Mouse (Mus musculus): Measurements from ENCODE around the gene Wdr26.

Wdr26 gene

GRCm38 (mm10) chr1:181211403-181211919 is 340 bp downstream of the Wdr26 start:
- in situ Hi-C loops (cut with MboI; ENCODE audit: low pct_unique_long_range_greater_than_20kb in 1 of 2, low sequenced_read_pairs in 2 of 2, unreplicated experiment in 1 of 2), result no loop called here

DNA sequence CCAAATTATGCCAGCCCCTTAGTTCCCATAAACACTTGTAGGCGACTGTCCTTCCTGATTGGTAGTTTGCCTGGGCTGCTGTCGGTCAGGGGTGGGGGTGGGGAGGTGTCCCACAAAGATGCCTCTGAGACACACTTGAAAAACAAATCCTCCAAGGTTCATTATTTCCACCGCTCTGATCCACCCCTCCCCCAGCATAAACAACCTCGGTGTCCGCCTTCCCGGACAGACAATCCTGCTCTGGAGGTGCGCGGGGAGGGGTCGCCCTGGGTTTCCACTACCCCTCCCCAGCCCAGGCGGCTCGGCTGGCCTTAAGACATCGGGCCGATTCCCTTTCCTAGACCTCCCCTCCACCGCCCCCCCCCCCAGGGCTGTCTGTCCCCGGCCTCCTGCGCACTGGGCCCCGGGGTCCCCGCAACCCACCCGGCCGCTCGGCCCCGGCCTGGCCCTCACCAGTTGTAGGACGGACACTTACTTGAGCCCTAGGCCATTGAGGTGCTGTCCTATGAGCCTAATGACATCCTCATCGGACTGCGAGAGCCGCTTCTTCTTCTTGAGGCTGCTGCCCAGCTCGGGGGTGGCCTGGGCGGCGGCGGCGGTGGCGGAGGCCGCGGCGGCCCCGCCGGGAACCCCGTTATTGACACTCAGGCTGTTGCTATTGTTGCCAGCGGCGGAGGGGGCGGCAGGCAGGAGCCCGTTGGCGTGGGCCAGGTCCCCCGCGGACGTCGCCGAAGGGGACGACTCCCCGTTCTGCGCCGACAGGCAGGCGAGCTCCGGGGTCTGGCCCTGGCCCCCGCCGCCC is 999 bp downstream of the Wdr26 start:
- in situ Hi-C loops (cut with MboI; ENCODE audit: low pct_unique_long_range_greater_than_20kb in 1 of 2, low sequenced_read_pairs in 2 of 2, unreplicated experiment in 1 of 2), result no loop called here

- in situ Hi-C loops (cut with MboI; ENCODE audit: low pct_unique_long_range_greater_than_20kb in 1 of 2, low sequenced_read_pairs in 2 of 2, unreplicated experiment in 1 of 2), result no loop called here
These were observed 1.7 kb downstream of the Wdr26 start for GRCm38 (mm10) chr1:181210147-181210546.

- in situ Hi-C loops (cut with MboI; ENCODE audit: low pct_unique_long_range_greater_than_20kb in 1 of 2, low sequenced_read_pairs in 2 of 2, unreplicated experiment in 1 of 2), result no loop called here
These were observed 12.4 kb downstream of the Wdr26 start for GRCm38 (mm10) chr1:181199446-181199845.

DNA sequence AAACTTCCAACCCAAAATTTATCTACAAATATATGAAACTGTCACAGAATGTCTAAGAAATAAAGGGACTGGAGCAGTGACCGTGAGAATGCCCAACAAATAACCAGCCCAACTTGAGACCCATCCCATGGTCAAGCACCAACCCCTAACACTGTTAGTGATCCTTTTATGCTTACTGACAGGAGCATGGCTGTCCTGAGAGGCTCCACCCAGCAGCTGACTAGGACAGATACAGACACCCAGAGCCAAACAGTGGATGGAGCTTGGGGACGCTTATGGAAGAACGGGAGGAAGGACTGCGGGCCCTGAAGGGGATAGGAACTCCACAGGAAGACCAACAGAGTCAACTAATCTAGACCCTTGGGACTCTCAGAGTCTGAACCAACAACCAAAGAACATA is 22.9 kb downstream of the Wdr26 start:
- in situ Hi-C loops (cut with MboI; ENCODE audit: low pct_unique_long_range_greater_than_20kb in 1 of 2, low sequenced_read_pairs in 2 of 2, unreplicated experiment in 1 of 2), result no loop called here

DNA sequence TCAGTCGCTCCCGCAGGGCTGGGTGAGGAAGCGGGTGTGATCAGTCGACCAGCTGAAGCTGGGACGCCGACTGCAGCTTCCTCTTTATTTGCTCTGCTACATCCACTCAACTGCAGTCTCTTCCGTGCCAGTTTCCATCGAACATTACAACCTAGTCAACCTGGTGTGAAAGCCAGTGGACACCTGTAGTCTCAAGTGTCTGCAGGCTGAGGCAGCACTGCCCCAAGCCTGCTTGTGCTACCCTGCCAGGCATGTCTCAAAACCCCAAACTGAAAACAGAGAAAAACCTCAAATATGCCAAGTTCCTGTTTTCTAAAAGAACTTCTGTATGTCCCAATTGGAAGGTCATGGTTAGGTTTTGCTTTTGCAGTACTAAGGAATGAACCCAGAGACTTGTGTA is 41.6 kb downstream of the Wdr26 start:
- in situ Hi-C loops (cut with MboI; ENCODE audit: low pct_unique_long_range_greater_than_20kb in 1 of 2, low sequenced_read_pairs in 2 of 2, unreplicated experiment in 1 of 2), result no loop called here

- in situ Hi-C loops (cut with MboI; ENCODE audit: low pct_unique_long_range_greater_than_20kb in 1 of 2, low sequenced_read_pairs in 2 of 2, unreplicated experiment in 1 of 2), result no loop called here
These were observed 43.4 kb downstream of the Wdr26 start for GRCm38 (mm10) chr1:181168377-181168776.

DNA sequence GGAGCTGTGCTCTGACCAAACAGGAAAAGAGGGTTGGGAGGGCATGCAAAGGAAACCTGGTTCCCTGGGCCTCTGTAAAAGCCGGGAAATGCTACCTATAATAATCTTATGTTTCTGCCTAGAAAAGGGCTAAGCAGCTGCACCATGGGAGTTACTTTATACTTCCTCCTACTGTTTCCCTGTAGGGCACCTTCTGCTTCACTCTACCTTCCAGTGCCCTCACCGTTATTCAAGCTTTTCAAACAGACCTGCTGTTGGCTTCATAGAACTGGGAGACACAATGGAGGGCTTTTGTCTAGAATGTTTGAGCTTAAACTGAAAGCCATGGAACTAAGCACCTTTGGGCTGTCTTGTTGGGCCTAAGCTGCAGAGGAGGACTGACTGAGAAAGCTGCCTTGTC is 44.0 kb downstream of the Wdr26 start:
- in situ Hi-C loops (cut with MboI; ENCODE audit: low pct_unique_long_range_greater_than_20kb in 1 of 2, low sequenced_read_pairs in 2 of 2, unreplicated experiment in 1 of 2), result no loop called here

- in situ Hi-C loops (cut with MboI; ENCODE audit: low pct_unique_long_range_greater_than_20kb in 1 of 2, low sequenced_read_pairs in 2 of 2, unreplicated experiment in 1 of 2), result no loop called here
These were observed 60.3 kb downstream of the Wdr26 start for GRCm38 (mm10) chr1:181151541-181151940.

GRCm38 (mm10) chr1:181150827-181151534 is 60.8 kb downstream of the Wdr26 start:
- in situ Hi-C loops (cut with MboI; ENCODE audit: low pct_unique_long_range_greater_than_20kb in 1 of 2, low sequenced_read_pairs in 2 of 2, unreplicated experiment in 1 of 2), result no loop called here

DNA sequence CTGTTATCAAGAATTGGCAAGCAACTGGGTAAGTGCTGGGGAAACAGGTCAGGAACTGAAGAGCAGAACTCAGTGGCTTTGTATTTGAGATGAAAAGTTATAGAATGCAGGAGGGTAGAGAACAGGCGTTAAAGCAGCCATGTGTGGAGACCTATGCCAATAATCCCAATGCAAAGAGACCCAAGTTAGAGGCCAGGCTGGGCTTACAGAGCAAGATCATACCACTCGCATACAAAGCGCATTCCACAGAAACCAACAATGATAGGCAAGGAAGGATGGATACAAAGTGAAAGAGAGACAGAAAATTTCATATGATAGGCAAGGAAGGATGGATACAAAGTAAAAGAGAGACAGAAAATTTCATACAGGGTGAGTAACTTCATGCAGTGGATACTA is 61.4 kb downstream of the Wdr26 start:
- in situ Hi-C loops (cut with MboI; ENCODE audit: low pct_unique_long_range_greater_than_20kb in 1 of 2, low sequenced_read_pairs in 2 of 2, unreplicated experiment in 1 of 2), result no loop called here

GRCm38 (mm10) chr1:181149373-181150017 is 62.3 kb downstream of the Wdr26 start:
- in situ Hi-C loops (cut with MboI; ENCODE audit: low pct_unique_long_range_greater_than_20kb in 1 of 2, low sequenced_read_pairs in 2 of 2, unreplicated experiment in 1 of 2), result loop anchor here (25.0 kb wide), 3 partner anchors 287 to 1387 kb away; partner anchors contain the start of gene Sde2 (in 2 of the 2)

DNA sequence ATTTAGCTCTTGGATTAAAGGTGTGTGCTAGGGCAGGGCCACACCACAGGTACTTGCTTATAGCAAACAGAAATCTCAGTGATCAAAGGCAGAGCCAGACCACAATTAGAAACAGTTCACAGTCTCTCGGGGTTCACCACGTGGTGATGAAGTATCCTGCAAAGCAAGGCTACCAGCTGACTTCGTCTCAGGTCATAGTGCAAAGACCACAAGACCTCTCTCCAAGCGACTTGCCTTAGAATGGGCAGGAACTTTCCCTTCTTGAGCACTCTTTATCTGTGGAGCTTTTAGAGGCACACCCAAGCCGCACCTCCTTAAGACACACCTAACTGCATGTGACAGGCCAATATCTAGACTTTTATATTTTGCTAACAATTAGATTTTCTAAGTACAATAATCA is 63.3 kb downstream of the Wdr26 start:
- in situ Hi-C loops (cut with MboI; ENCODE audit: low pct_unique_long_range_greater_than_20kb in 1 of 2, low sequenced_read_pairs in 2 of 2, unreplicated experiment in 1 of 2), result loop anchor here (25.0 kb wide), 3 partner anchors 286 to 1386 kb away; partner anchors contain the start of gene Sde2 (in 2 of the 2)

DNA sequence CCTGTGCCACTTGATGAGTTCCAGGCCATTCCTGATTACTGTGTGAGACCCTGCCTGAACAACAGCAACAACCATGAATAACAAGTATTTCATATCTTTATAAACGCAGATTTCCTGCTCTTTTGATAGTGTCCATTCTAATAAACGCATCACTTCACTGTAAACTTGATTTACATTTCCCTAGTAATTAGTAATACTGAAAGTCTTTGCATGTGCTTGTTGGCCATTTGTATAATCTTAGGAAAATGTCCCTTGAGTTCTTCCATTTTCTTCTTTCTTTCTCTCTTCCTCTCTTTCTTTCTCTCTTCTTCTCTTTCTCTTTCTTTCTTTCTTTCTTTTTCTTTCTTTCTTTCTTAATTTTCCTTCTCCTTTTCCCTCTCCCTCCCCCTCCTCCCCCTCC is 65.6 kb downstream of the Wdr26 start:
- in situ Hi-C loops (cut with MboI; ENCODE audit: low pct_unique_long_range_greater_than_20kb in 1 of 2, low sequenced_read_pairs in 2 of 2, unreplicated experiment in 1 of 2), result loop anchor here (25.0 kb wide), 3 partner anchors 284 to 1384 kb away; partner anchors contain the start of gene Sde2 (in 2 of the 2)

DNA sequence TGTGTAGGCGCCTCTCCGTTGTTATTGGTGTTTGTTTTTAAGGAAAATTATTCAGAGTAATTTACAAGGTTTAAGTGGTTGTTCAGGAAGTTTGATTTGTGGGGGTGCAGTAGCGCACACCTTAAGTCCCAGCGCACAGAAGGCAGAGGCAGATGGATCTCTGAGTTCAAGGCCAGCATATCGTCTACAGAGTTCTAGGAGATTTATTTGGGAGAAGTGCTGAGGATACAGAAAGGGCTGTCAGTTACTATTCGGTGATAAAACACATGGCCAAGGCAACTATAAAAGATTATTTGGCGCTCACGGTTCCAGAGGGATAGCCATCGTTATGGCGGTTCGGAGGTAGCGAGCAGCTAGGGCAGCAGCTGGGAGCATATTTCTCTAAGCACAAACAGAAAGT is 66.8 kb downstream of the Wdr26 start:
- in situ Hi-C loops (cut with MboI; ENCODE audit: low pct_unique_long_range_greater_than_20kb in 1 of 2, low sequenced_read_pairs in 2 of 2, unreplicated experiment in 1 of 2), result loop anchor here (25.0 kb wide), 3 partner anchors 283 to 1383 kb away; partner anchors contain the start of gene Sde2 (in 2 of the 2)

GRCm38 (mm10) chr1:181143950-181144836 is 67.6 kb downstream of the Wdr26 start, which contains the start of the genes Nvl and Cnih4:
Gene Nvl (minus strand): TSS chr1:181144204.
Gene Cnih4 (plus strand): TSS chr1:181144693.
- in situ Hi-C loops (cut with MboI; ENCODE audit: low pct_unique_long_range_greater_than_20kb in 1 of 2, low sequenced_read_pairs in 2 of 2, unreplicated experiment in 1 of 2), result loop anchor here (25.0 kb wide), 3 partner anchors 282 to 1382 kb away; partner anchors contain the start of gene Sde2 (in 2 of the 2)

GRCm38 (mm10) chr1:181143609-181143949 is 68.2 kb downstream of the Wdr26 start:
- in situ Hi-C loops (cut with MboI; ENCODE audit: low pct_unique_long_range_greater_than_20kb in 1 of 2, low sequenced_read_pairs in 2 of 2, unreplicated experiment in 1 of 2), result loop anchor here (25.0 kb wide), 3 partner anchors 281 to 1381 kb away; partner anchors contain the start of gene Sde2 (in 2 of the 2)

- in situ Hi-C loops (cut with MboI; ENCODE audit: low pct_unique_long_range_greater_than_20kb in 1 of 2, low sequenced_read_pairs in 2 of 2, unreplicated experiment in 1 of 2), result loop anchor here (25.0 kb wide), 3 partner anchors 276 to 1376 kb away; partner anchors contain the start of gene Sde2 (in 2 of the 2)
These were observed 73.1 kb downstream of the Wdr26 start for GRCm38 (mm10) chr1:181138730-181139129.
